Mouse (Mus musculus): Measurements from ENCODE around the gene Sept6.
"Not testable (repeated sequence)": the region's sequence is repeated elsewhere in the genome, so short reads cannot be mapped to it uniquely, and the experiment has no call there.

The Sept6 gene

GRCm38 (mm10) chrX:36898931-36899330 is 92.7 kb downstream of the Sept6 start:
- in situ Hi-C loops (cut with MboI; ENCODE audit: low pct_unique_long_range_greater_than_20kb in 1 of 2, low sequenced_read_pairs in 2 of 2, unreplicated experiment in 1 of 2), result not testable (repeated sequence)

GRCm38 (mm10) chrX:36884719-36885118 is 106.9 kb downstream of the Sept6 start:
- in situ Hi-C loops (cut with MboI; ENCODE audit: low pct_unique_long_range_greater_than_20kb in 1 of 2, low sequenced_read_pairs in 2 of 2, unreplicated experiment in 1 of 2), result loop anchor here in 1 of 2 experiments (5.0 kb wide), 1 partner anchor 52 kb away; no protein-coding TSS in a partner anchor

- in situ Hi-C loops (cut with MboI; ENCODE audit: low pct_unique_long_range_greater_than_20kb in 1 of 2, low sequenced_read_pairs in 2 of 2, unreplicated experiment in 1 of 2), result no loop called here
These were observed 116.9 kb downstream of the Sept6 start for GRCm38 (mm10) chrX:36874704-36875128.

GRCm38 (mm10) chrX:36874178-36874696 is 117.4 kb downstream of the Sept6 start:
- in situ Hi-C loops (cut with MboI; ENCODE audit: low pct_unique_long_range_greater_than_20kb in 1 of 2, low sequenced_read_pairs in 2 of 2, unreplicated experiment in 1 of 2), result no loop called here

- in situ Hi-C loops (cut with MboI; ENCODE audit: low pct_unique_long_range_greater_than_20kb in 1 of 2, low sequenced_read_pairs in 2 of 2, unreplicated experiment in 1 of 2), result no loop called here
These were observed 117.8 kb downstream of the Sept6 start, which contains the start of the genes Ube2a and C330007P06Rik for GRCm38 (mm10) chrX:36873765-36874164. Gene Ube2a (plus strand): TSS chrX:36873900. Gene C330007P06Rik (minus strand): TSS chrX:36874111.

- in situ Hi-C loops (cut with MboI; ENCODE audit: low pct_unique_long_range_greater_than_20kb in 1 of 2, low sequenced_read_pairs in 2 of 2, unreplicated experiment in 1 of 2), result no loop called here
These were observed 121.2 kb downstream of the Sept6 start for GRCm38 (mm10) chrX:36870372-36870771.

GRCm38 (mm10) chrX:36864609-36865328 is 126.8 kb downstream of the Sept6 start:
- in situ Hi-C loops (cut with MboI; ENCODE audit: low pct_unique_long_range_greater_than_20kb in 1 of 2, low sequenced_read_pairs in 2 of 2, unreplicated experiment in 1 of 2), result no loop called here

- in situ Hi-C loops (cut with MboI; ENCODE audit: low pct_unique_long_range_greater_than_20kb in 1 of 2, low sequenced_read_pairs in 2 of 2, unreplicated experiment in 1 of 2), result no loop called here
These were observed 127.6 kb downstream of the Sept6 start for GRCm38 (mm10) chrX:36863766-36864608.
